Mouse (Mus musculus) gastrocnemius, postnatal 10 days (tissue): ENCODE results near the gene Fam135a. TPM values are rescaled to one million over a fixed set of nuclear protein-coding genes. Genes with fewer than 3 reads are reported as not detected.

Source experiments
- total RNA-seq, 2 experiments: library from RNA; stranded (reverse); gene quantifications; 2 replicates each; pipeline ENCODE4 v1.2.3; 2021

Fam135a gene
- total RNA-seq, 2 experiments from 2014 or later: 21.5 to 27.6 TPM

Other genes starting within 250 kb of the Fam135a start
- gene Smap1, start 178.0 kb downstream of the Fam135a start, total RNA-seq: 10 to 100 TPM; 34.9 to 46.0 TPM
- 10 to 100 TPM; 54.7 to 59.5 TPM for gene Sdhaf4, start 94.7 kb downstream of the Fam135a start, total RNA-seq
- under 1 TPM; 0.47 to 0.86 TPM for gene Col9a1, start 77.3 kb upstream of the Fam135a start, total RNA-seq